Comparison of ENCODE assay signal across 18 mouse cellular contexts in genomic region chr3:121672135-121672790, GRCm38 (mm10). TPM values are rescaled to one million over a fixed set of nuclear protein-coding genes. Genes with fewer than 3 reads are reported as not detected.
DNase-seq lines count a peak whose midpoint lies in the region; ATAC-seq and TF ChIP-seq lines count a peak whose summit lies in the region.
"Had no signal": no experiment of that assay in that cellular context is flagged by ENCODE, and none has a peak within 500 bp of the region (broad histone marks: within the 10 kb centered on the region; RNA-seq: fewer than 3 reads in every experiment).

No protein-coding gene starts in this region.

- no peak overlapping the region for H3K4me3 ChIP-seq in lung, postnatal 0 days (ENCODE audit: low read depth, low read length)
- H3K4me3 ChIP-seq in myocyte = no peak overlapping the region
- H3K4me3 ChIP-seq: embryonic facial prominence, embryonic 12.5 days; forebrain, embryonic 10.5 days; lung, embryonic 15.5 days had no signal

- no peak overlapping the region for H3K9ac ChIP-seq in lung, postnatal 0 days (replicated peaks; ENCODE audit: low read depth)
- H3K9ac ChIP-seq: embryonic facial prominence, embryonic 12.5 days; hindbrain, embryonic 14.5 days; lung, embryonic 15.5 days had no signal

- H3K27me3 ChIP-seq in lung, postnatal 0 days (replicated peaks; ENCODE audit: insufficient read depth, low read length) = no peaks in the 10 kb centered on the region
- H3K27me3 ChIP-seq in Patski (no peaks in the 10 kb centered on the region), myocyte (ENCODE audit: control insufficient read depth, insufficient read depth, insufficient read length) (no peaks in the 10 kb centered on the region)
- H3K27me3 ChIP-seq: embryonic facial prominence, embryonic 12.5 days; lung, embryonic 15.5 days had no signal

- H3K4me2 ChIP-seq in lung, postnatal 0 days (replicated peaks; ENCODE audit: low read depth, low read length) = no peak overlapping the region
- H3K4me2 ChIP-seq in myocyte (ENCODE audit: low read depth) = peak overlapping the region; percentile 20
- H3K4me2 ChIP-seq: embryonic facial prominence, embryonic 12.5 days; hindbrain, embryonic 14.5 days; lung, embryonic 15.5 days; midbrain, embryonic 11.5 days had no signal

- in situ Hi-C loops in Patski (cut with MboI; ENCODE audit: low pct_unique_long_range_greater_than_20kb) = no loop called here

- no peak for DNase-seq in lung, postnatal 0 days (ENCODE audit: low spot score)
- no peak for DNase-seq in lung, postnatal 10 days
- no peak for DNase-seq in Patski (ENCODE audit: low read depth, low spot score)
- peak; percentile 92 for DNase-seq in kidney, adult 9 months
- DNase-seq in embryo, embryonic 9.5 days (ENCODE audit: extremely low spot score) = no peak
- DNase-seq in adipocyte (ENCODE audit: low spot score) = no peak
- DNase-seq in MN1 (ENCODE audit: low spot score) = no peak
- DNase-seq: adrenal gland, postnatal 10 days; cerebellum, adult 9-10 months; liver had no signal

- TF ChIP-seq CTCF in lung, postnatal 0 days (IDR thresholded peaks at IDR 0.05) = no peak
- TF ChIP-seq CTCF in Patski (IDR thresholded peaks at IDR 0.05) = no peak

- no peaks in the 10 kb centered on the region for H3K9me3 ChIP-seq in lung, postnatal 0 days (ENCODE audit: low read length)
- H3K9me3 ChIP-seq: embryonic facial prominence, embryonic 12.5 days; forebrain, embryonic 10.5 days; lung, embryonic 15.5 days had no signal

- H3K79me2 ChIP-seq in myocyte (ENCODE audit: control insufficient read depth, insufficient read depth) = no peaks in the 10 kb centered on the region

- CTCF ChIA-PET in Patski (lab: Charles Lee) = interaction anchor here (1.1 to 2.6 kb wide), 13 partner anchors 10 to 68 kb away, joined by 3 to 12 read pairs (median 3); partner anchors contain the start of gene F3

- WGBS in lung, postnatal 0 days = 63% methylated on average over 5 of the region's 5 CpGs

- no peaks in the 10 kb centered on the region for H3K4me1 ChIP-seq in lung, postnatal 0 days (ENCODE audit: insufficient read depth, low read depth, low read length)
- H3K4me1 ChIP-seq: embryonic facial prominence, embryonic 12.5 days; lung, embryonic 15.5 days had no signal

- POLR2A ChIA-PET in Patski (lab: Charles Lee) = interaction anchor here (0.7 to 1.5 kb wide), 2 partner anchors 15 to 1241 kb away, joined by 3 to 4 read pairs; no protein-coding TSS in a partner anchor

- no peak for TF ChIP-seq POLR2A in myocyte (IDR thresholded peaks at IDR 0.05; ENCODE audit: insufficient read length, low read depth)

- TF ChIP-seq EP300 in lung, postnatal 0 days (IDR thresholded peaks at IDR 0.05) = no peak

- H3ac ChIP-seq in myocyte (ENCODE audit: control insufficient read depth, insufficient read length) = no peak overlapping the region

- peak; percentile 65 for ATAC-seq in lung, postnatal 0 days
- peak; percentile 40 for ATAC-seq in Patski

- H3K36me3 ChIP-seq in lung, postnatal 0 days (ENCODE audit: insufficient read depth, low read length) = no peaks in the 10 kb centered on the region
- H3K36me3 ChIP-seq in myocyte (ENCODE audit: control insufficient read depth, insufficient read depth) = no peaks in the 10 kb centered on the region
- H3K36me3 ChIP-seq: embryonic facial prominence, embryonic 12.5 days; forebrain, embryonic 10.5 days; lung, embryonic 15.5 days had no signal

- no peak overlapping the region for H3K27ac ChIP-seq in lung, postnatal 0 days (ENCODE audit: low read length)
- H3K27ac ChIP-seq: embryonic facial prominence, embryonic 12.5 days; forebrain, embryonic 10.5 days; hindbrain, embryonic 14.5 days; lung, embryonic 15.5 days had no signal

TF ChIP-seq in myocyte, 11 proteins besides CTCF, POLR2A, EP300 and RAD21:
- TF ChIP-seq MYOD1 (IDR thresholded peaks at IDR 0.05; ENCODE audit: control insufficient read depth in 1 of 3, insufficient read length in 2 of 3, low read depth in 2 of 3) = peak in 1 of 3 experiments; percentile 59
- TF ChIP-seq TCF3 (IDR thresholded peaks at IDR 0.05; ENCODE audit: insufficient read length, low read depth) = no peak
- TF ChIP-seq MYOG (IDR thresholded peaks at IDR 0.05; ENCODE audit: control insufficient read depth in 1 of 3, insufficient read depth in 1 of 3, insufficient read length in 2 of 3, low read depth in 2 of 3) = peak in 2 of 3 experiments; percentile 5 to 33
- no peak for TF ChIP-seq CEBPB (IDR thresholded peaks at IDR 0.05; ENCODE audit: insufficient read depth, poor library complexity, severe bottlenecking)
- no peak for TF ChIP-seq TCF12 (IDR thresholded peaks at IDR 0.05; ENCODE audit: insufficient read depth, poor library complexity, severe bottlenecking)
- no peak for TF ChIP-seq E2F4 (IDR thresholded peaks at IDR 0.05; ENCODE audit: insufficient read depth)
- TF ChIP-seq USF1 (IDR thresholded peaks at IDR 0.05; ENCODE audit: low read depth) = no peak
- no peak for TF ChIP-seq SRF (IDR thresholded peaks at IDR 0.05; ENCODE audit: control insufficient read depth, insufficient read length, low read depth)
- no peak for TF ChIP-seq MAX (IDR thresholded peaks at IDR 0.05; ENCODE audit: low read depth)
- TF ChIP-seq POLR2AphosphoS2 (IDR thresholded peaks at IDR 0.05; ENCODE audit: insufficient read length, low read depth) = no peak
- TF ChIP-seq REST (IDR thresholded peaks at IDR 0.05; ENCODE audit: insufficient read depth, insufficient read length) = no peak

RNA-seq across cellular contexts. Expression of gene 4930432M17Rik, which starts 1.7 kb away (rescaled TPM):
- not detected in 2 replicates for polyA plus RNA-seq in lung, postnatal 0 days (2015; fragmentation: Nextera tagmentation; extraction: Ambion mirVana)
- polyA plus RNA-seq in Patski (2021) = not detected
- not detected for polyA plus RNA-seq in myocyte (2012; fragmentation: generic; extraction: Trizol)
- polyA plus RNA-seq: embryonic facial prominence, embryonic 12.5 days; forebrain, embryonic 10.5 days; gonadal fat pad, adult 2 months; heart, embryonic 16.5 days; hindbrain, embryonic 14.5 days; lung, embryonic 15.5 days; midbrain, embryonic 11.5 days had no signal

RNA-seq across cellular contexts. Expression of gene F3, which starts 51.1 kb away (rescaled TPM):
- 99.3 and 129 TPM in 2 replicates for polyA plus RNA-seq in lung, postnatal 0 days (2015; fragmentation: Nextera tagmentation; extraction: Ambion mirVana)
- polyA plus RNA-seq in Patski (2021) (164 TPM), myocyte (2012; fragmentation: generic; extraction: Trizol) (3.6 TPM)

Comparison
In these comparisons a context has a peak if more than half of its experiments do, and no peak if none do; other contexts are left out.
1. RNA of gene F3, which starts 51.1 kb away (polyA plus RNA-seq): 164 TPM in Patski (single experiment) and 99.3 to 129 TPM in lung, postnatal 0 days; 3.6 TPM in myocyte (single experiment); every median in the first group is over 10 times any median in the second.